Mouse (Mus musculus) brain, embryonic 14.5 days (tissue): Measurements from ENCODE around the gene Psen2.

Experiments used
- CTCF ChIP-seq: fragments of 200-500 bp; IDR thresholded peaks from 2 replicates; pipeline ENCODE4 v1.5.1; 2012; ENCODE audit warnings: inconsistent platforms, mild to moderate bottlenecking, moderate library complexity, borderline replicate concordance; ENCODE audit not compliant: insufficient read depth, insufficient read length; ENCODE audit errors: extremely low read depth
- POLR2A ChIP-seq: fragments of 200-500 bp; IDR thresholded peaks from 2 replicates; pipeline ENCODE4 v1.6.1; 2012; ENCODE audit warnings: mild to moderate bottlenecking, inconsistent platforms, borderline replicate concordance; ENCODE audit not compliant: poor library complexity, insufficient read depth, insufficient read length, severe bottlenecking; ENCODE audit errors: extremely low read depth

DNA sequence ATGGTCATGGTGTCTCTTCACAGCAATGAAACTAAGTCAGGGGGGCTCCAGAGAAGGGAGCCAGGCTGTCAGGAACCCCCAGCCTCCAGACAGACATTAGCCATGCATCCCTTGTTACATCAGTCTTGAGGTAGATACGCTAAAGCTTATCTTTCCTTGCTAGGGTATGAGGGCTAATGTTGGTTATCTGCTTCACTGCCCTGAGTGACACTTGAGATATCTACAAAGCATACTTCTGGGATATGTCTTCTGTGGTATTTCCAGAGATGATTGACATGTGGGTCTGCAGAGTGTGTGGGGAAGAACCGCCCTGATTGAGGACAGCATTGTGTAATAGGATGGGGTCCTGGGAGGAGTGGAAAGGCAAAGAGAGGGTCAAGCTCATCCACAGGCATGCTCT lies 3.5 kb downstream of the Psen2 start:
- no peak for TF ChIP-seq CTCF
- no peak for TF ChIP-seq POLR2A
